Mouse (Mus musculus) left cerebral cortex, adult 18-20 months (tissue): ENCODE data around the gene Prr29. TPM values are rescaled to one million over a fixed set of nuclear protein-coding genes. Genes with fewer than 3 reads are reported as not detected.
A peak's percentile ranks its signal among the peaks of the same experiment; 100 is the strongest.

Source experiments
- DNase-seq, 2 experiments: peaks; one replicate each; pipeline ENCODE4 v3.0.0; 2021 to 2022; ENCODE audit warnings: low spot score in 2 of 2, mixed read lengths in 1 of 2
- total RNA-seq, 2 experiments: library from RNA; stranded (reverse); gene quantifications; 2 replicates each; pipeline ENCODE4 v1.2.3; 2021

The Prr29 gene
- total RNA-seq, 2 experiments from 2014 or later = not detected

DNA sequence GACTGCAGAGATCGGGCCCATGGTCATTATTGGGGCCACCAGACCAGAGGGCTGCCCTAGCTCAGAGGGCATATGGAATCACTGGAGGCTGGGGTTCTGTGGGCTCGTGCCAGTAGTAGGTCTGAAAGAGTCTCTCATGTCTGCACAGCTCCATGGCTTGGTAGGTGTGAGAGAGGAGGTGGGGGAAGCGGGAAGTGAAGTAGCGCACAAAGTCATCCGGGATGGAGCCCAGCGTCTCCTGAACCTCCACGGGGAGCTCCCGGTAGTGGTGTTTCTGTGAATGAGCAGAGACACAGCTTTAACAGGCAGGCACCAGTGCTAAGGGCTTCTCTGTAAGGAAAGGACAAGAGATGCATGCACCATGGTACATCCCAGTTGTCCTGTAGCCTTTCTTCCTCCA lies 33.2 kb downstream of the Prr29 start:
- no peak for DNase-seq

DNA sequence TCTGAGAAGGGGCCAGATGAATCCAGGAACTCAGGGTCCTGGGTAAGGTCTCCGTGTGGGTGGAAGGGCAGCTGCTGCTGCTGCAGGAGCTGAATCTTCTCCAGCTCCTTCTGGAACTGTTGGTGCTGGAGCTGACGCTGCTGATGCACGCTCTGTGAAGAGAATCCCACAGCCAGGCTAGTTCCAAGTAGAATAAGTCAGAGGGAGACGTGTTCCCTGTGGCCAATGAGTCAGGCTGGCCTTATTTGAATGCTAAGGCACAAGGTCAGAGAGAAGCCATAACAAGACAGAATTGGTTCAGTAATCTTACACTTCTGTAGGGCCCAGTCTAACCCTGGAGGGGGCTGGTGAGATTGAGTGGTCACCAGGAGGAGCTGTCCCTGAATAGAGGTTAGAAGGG lies 44.7 kb downstream of the Prr29 start:
- no peak for DNase-seq

DNA sequence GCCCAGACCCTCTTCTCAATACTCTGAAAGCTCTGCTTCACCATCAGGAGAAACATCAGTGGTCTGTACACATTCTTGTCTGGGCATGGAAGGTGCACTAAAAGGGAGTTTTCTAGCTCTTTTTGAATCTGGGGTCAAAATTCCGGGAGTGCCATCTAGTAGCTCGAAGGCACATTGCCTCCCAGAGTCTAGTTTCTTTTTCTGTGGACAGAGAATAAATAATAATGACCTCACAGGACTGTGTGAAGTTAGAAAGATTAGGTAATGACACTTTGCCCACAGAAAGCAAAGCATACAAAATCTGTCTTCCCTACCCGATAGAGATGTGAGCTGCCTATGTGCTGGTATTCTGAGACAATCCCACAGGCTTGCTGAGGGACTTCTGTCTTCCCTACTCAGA lies 45.2 kb downstream of the Prr29 start:
- no peak for DNase-seq

DNA sequence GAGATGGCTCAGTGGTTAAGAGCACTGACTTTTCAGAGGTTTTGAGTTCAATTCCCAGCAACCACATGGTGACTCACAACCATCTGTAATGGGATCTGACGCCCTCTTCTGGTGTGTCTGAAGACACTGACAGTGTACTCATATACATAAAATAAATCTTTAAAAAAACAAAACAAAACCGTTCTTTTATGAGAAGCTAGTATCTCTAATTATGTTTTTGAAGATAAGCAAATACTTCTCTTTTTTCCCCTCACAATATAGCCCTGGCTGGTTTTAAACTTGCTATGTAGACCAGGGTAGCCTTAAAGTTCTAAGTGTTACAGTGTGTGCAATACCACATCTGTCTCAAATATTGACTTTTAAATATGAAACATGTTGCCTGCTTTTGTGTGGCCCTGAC lies 45.9 kb downstream of the Prr29 start:
- no peak for DNase-seq

DNA sequence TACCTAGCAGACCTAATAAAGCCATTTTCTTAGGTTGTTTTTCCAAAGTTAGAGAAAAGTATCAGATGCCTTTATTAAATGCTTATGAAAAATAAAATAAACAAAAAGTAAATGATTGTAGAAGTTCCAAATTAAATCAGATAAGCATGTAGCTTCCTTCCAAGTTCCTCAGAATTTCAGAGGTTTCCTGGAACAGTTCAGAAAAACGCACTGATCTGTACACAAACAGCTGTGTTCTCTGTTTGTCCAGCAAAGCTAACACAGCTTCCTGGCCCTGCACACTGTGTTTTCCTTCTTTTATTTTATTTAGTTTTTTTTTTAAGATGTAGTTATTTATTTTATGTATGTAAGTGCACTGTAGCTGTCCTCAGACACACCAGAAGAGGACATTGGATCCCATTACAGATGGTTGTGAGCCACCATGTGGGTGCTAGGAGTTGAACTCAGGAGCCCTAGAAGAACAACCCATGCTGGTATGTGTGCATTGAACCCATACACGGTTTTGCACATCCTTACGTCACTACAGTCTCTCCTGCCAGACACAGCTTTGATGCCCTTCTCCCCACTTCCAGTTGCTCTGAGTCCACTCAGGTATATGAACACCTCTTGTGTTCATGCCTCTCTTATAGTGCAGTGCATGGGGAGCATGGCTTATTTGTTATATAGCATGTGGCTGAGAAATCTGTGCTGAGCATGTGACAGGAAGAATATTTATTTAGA lies 47.5 kb downstream of the Prr29 start:
- DNase-seq = no peak

DNA sequence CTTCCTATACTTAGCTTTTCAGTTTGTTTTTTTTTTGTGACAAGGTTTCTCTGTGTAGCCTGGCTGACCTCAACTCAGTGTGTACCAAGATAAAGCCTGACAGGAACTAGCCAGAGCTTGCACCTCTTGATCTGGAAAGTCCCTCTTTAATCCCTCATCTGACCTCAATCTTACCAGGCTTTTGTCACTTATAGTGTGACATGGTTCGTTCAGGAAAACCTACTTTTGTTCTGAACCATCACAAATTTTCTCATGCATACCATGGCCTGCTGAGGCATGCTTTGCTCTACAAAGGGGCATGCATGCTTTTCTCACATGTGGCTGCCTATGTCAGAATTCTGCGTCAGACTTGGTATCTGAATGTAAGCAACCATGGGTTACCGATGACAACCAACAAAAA lies 51.1 kb downstream of the Prr29 start:
- no peak for DNase-seq

DNA sequence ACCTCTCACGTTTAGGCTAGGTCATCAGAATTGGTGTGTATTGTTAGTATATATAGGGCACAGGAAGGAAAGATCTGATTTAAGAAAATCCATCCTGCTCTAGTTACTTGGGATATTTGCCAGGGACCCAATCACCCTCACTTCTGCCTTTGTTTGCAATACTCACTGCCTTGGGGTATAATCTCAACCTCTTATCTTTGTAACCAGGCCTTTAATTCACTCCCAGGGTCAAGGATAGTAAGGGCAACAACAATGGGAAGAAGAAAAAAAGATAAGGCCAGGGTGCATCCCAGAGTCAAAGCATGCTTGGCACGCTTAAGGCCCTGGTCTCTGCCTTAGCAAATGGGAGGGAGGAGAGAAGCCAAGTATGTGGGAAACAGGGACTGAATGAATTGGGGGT lies 52.6 kb downstream of the Prr29 start:
- no peak for DNase-seq

DNA sequence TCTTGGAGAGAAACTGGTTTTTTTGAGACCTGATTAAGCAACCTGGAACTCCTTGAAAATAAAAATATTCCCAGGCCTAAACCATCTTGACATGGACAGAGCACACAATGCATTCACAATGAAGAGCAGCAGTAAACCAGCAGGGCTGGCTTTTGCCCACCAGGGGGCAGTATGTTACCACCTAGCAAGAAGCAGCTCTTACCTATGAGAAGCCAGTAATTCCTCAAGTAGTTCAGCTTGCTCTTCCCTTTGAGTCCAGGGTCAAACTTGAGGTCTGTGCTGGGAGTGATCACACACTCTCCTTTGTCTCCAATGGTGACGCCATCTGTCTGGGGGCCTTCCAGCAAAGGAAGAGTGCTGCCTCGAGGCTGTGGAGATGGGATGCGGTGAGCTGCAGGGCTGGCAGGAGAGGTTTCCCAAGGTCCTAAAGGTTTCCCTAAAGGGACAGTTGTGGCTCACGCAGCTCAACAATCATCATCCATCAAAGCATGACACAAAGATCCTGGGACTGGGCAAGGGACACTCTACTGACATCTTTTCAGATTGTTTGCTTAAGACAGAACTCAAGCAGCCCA lies 53.4 kb downstream of the Prr29 start:
- DNase-seq = peak; percentile 84 to 85

DNA sequence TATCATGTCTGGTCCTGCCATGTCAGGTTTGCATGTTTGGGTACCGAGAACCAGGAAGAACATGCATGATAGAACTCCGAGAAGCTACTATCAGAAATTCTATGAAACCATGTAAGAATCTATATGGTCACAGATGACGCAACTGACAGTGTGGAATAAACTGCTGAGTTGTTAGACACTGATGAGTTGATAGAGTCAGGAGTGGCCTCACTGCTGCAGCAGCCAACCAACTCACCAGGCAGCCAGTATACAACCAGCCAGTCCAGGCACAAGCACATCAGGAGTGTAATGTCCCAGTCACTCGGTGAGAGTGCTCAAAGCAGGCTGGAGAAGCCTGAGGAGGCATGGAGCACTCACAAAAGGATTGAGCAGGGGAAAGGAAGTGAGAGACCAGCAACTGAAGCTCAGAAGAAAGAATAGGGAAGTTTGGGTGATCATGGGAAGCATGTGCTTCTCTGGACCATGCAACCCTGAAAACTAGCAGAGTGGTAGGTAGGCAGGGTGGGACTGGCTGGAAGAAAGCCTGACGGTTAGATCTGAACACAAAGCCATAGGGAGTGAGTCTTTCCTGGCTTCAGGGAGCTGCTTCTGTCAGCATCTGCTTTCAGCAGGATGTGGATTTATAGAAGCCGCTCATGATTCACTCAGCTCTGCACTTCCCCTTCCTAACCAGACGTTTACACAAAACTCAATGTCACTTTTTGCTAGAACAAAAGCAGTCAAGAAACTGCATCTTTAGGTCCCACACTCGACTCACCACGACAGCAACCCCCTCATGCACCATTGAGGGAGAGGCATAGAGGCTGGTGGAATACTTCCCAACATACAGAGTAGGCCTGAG lies 54.2 kb downstream of the Prr29 start:
- no peak for DNase-seq

DNA sequence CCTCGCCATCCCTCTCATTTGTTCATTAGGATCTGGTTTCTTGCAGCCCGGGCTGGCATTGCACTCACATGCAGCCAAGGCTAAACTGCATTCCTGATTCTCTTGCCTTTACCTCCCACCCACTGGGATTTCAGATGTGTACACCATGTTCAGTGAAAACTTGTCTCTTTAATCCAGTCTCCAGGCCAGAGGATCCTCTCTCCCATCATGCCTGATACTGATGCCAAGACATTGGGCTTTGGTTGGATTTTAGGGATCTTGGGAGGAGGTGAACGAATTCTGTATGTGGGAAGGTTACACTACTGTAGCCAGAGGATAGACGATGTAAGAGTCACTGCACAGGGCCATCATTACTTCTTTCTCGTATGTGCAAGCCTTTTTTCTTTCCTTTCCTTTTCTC lies 59.9 kb downstream of the Prr29 start:
- DNase-seq = no peak

DNA sequence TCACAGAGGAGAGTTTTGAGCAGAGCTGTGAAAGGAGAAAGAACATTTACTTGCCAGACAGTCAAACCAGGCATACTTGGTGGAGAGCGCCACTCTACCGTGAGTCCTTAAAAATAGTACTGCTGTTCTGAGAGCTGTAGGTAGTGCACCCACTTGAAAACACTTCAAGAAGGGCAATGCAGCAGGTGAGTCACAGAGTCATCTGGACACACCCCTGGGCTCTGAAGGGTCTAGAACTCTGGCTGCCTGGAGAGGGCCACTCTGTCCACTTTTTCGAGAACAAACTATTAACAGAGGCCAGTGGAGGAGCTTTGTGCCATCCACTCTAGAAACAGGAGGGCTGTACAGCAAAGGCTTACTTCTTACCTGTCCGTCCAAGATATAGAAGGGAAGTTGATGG lies 61.2 kb downstream of the Prr29 start:
- no peak for DNase-seq

Other genes starting within 250 kb of the Prr29 start
- gene Gm10840, start 204.6 kb upstream of the Prr29 start, total RNA-seq = 1 to 10 TPM in 1 of 2 experiments, not detected in 1; 1.6 TPM
- gene Limd2, start 204.6 kb upstream of the Prr29 start, total RNA-seq = 10 to 100 TPM; 94.9 to 97.0 TPM
- 10 to 100 TPM; 24.8 to 29.8 TPM for gene Strada, start 163.3 kb upstream of the Prr29 start, total RNA-seq
- 10 to 100 TPM; 84.2 to 91.5 TPM for gene Ccdc47, start 149.1 kb upstream of the Prr29 start, total RNA-seq
- 10 to 100 TPM; 64.4 to 68.0 TPM for gene Ddx42, start 148.5 kb upstream of the Prr29 start, total RNA-seq
- gene Ftsj3, start 109.4 kb upstream of the Prr29 start, total RNA-seq = 10 to 100 TPM; 25.9 to 26.9 TPM
- 100 to 1,000 TPM; 211 to 215 TPM for gene Psmc5, start 109.3 kb upstream of the Prr29 start, total RNA-seq
- 10 to 100 TPM; 16.6 to 16.9 TPM for gene Smarcd2, start 92.5 kb upstream of the Prr29 start, total RNA-seq
- gene Tcam1, start 88.8 kb upstream of the Prr29 start, total RNA-seq = under 1 TPM in 1 of 2 experiments, not detected in 1; 0.12 TPM
- gene Gh, start 63.6 kb upstream of the Prr29 start, total RNA-seq = not detected
- not detected for gene Cd79b, start 50.7 kb upstream of the Prr29 start, total RNA-seq
- not detected for gene Scn4a, start 12.2 kb upstream of the Prr29 start, total RNA-seq
- 1 to 10 TPM; 2.9 to 5.7 TPM for gene Icam2, start 22.6 kb downstream of the Prr29 start, total RNA-seq
- 1 to 10 TPM; 9.2 to 9.3 TPM for gene Ern1, start 122.4 kb downstream of the Prr29 start, total RNA-seq
- 100 to 1,000 TPM; 116 to 121 TPM for gene Tex2, start 248.0 kb downstream of the Prr29 start, total RNA-seq